Mouse (Mus musculus) intestine, embryonic 16.5 days (tissue): ENCODE measurements around the gene E2f1. TPM values are rescaled to one million over a fixed set of nuclear protein-coding genes. Genes with fewer than 3 reads are reported as not detected.
A peak's percentile ranks its signal among the peaks of the same experiment; 100 is the strongest.

Experiments
- ATAC-seq: fragments of 200-750 bp; cut with Nextera tagmentation; 2 replicates; pipeline ENCODE4 v1.8.0; 2017; ENCODE audit warnings: moderate TSS enrichment, moderate library complexity
- H3K27ac ChIP-seq: fragments of 300-500 bp; sonication (generic); 2 replicates; pipeline ENCODE4 v1.5.1; 2014; ENCODE audit warnings: mild to moderate bottlenecking, low read length
- H3K27me3 ChIP-seq: fragments of 300-500 bp; sonication (generic); replicated peaks from 2 replicates; pipeline ENCODE4 v1.6.1; 2014; ENCODE audit warnings: low read length, control low read depth, mixed read lengths; ENCODE audit not compliant: control insufficient read depth, insufficient read depth
- H3K36me3 ChIP-seq: fragments of 300-500 bp; sonication (generic); 2 replicates; pipeline ENCODE4 v1.6.1; 2014; ENCODE audit warnings: low read length, control low read depth; ENCODE audit not compliant: control insufficient read depth, insufficient read depth
- H3K4me1 ChIP-seq: fragments of 300-500 bp; sonication (generic); 2 replicates; pipeline ENCODE4 v1.6.1; 2014; ENCODE audit warnings: low read length, control low read depth, mixed read lengths; ENCODE audit not compliant: control insufficient read depth, insufficient read depth
- H3K4me2 ChIP-seq: fragments of 300-500 bp; sonication (generic); 2 replicates; pipeline ENCODE4 v1.6.1; 2014; ENCODE audit warnings: low read depth, low read length, control low read depth
- H3K4me3 ChIP-seq: fragments of 300-500 bp; sonication (generic); 2 replicates; pipeline ENCODE4 v1.5.1; 2014; ENCODE audit warnings: mild to moderate bottlenecking, low read length
- H3K9ac ChIP-seq: fragments of 300-500 bp; sonication (generic); 2 replicates; pipeline ENCODE4 v1.6.1; 2014; ENCODE audit warnings: low read depth, low read length
- H3K9me3 ChIP-seq: fragments of 300-500 bp; sonication (generic); 2 replicates; pipeline ENCODE4 v1.6.1; 2016; ENCODE audit warnings: low read length, control low read depth; ENCODE audit not compliant: control insufficient read depth
- WGBS: fragments of 180-500 bp; shearing (Covaris S2); extraction: QIAGEN DNeasy Blood & Tissue Kit; methylation state at CpG from one replicate; pipeline ENCODE4 v1.1.7; 2014; 5-methylcytosine and 5-hydroxymethylcytosine counted together
- polyA plus RNA-seq: library from polyadenylated mRNA; unstranded; fragments of >200 nt; fragmentation: Nextera tagmentation; extraction: Ambion mirVana; gene quantifications from 2 replicates; pipeline ENCODE4 v1.2.1, GENCODE M21; 2015

E2f1 gene
- polyA plus RNA-seq, 1 experiment from 2014 or later: 5.8 TPM

- H3K4me1 ChIP-seq: peaks cover 29% of the 10 kb centered on the region
- no peaks in the 10 kb centered on the region for H3K36me3 ChIP-seq
- no peak for ATAC-seq
- no peaks in the 10 kb centered on the region for H3K9me3 ChIP-seq
- peak overlapping the region; percentile 19; the same call in 1 of the 2 replicates for H3K27ac ChIP-seq
- no peak overlapping the region for H3K4me2 ChIP-seq
- whole genome bisulfite sequencing: 80% methylated on average over 4 of the region's 4 CpGs
- H3K4me3 ChIP-seq: no peak overlapping the region
- H3K9ac ChIP-seq: no peak overlapping the region
- H3K27me3 ChIP-seq: no peaks in the 10 kb centered on the region
These were observed 1.6 kb upstream of the E2f1 start for GRCm38 (mm10) chr2:154571266-154571665.

- H3K27me3 ChIP-seq: no peaks in the 10 kb centered on the region
- no peaks in the 10 kb centered on the region for H3K36me3 ChIP-seq
- H3K9me3 ChIP-seq: no peaks in the 10 kb centered on the region
- ATAC-seq: no peak
- peak overlapping the region; percentile 64 for H3K27ac ChIP-seq
- H3K4me2 ChIP-seq: peak overlapping the region; percentile 75; the same call in 1 of the 2 replicates
- no peak overlapping the region for H3K9ac ChIP-seq
- H3K4me1 ChIP-seq: peaks cover 29% of the 10 kb centered on the region
- 57% methylated on average over 4 of the region's 4 CpGs for WGBS
- peak overlapping the region; percentile 77; the same call in 1 of the 2 replicates for H3K4me3 ChIP-seq
These were observed 974 bp upstream of the E2f1 start for GRCm38 (mm10) chr2:154570666-154571065.

- ATAC-seq: peak; percentile 86
- H3K4me3 ChIP-seq: peak overlapping the region; percentile 77
- peak overlapping the region; percentile 76 for H3K9ac ChIP-seq
- H3K27ac ChIP-seq: peak overlapping the region; percentile 76
- no peaks in the 10 kb centered on the region for H3K36me3 ChIP-seq
- under 1% methylated on average over 69 of the region's 70 CpGs for WGBS
- H3K4me2 ChIP-seq: peak overlapping the region; percentile 72
- no peaks in the 10 kb centered on the region for H3K27me3 ChIP-seq
- H3K9me3 ChIP-seq: no peaks in the 10 kb centered on the region
- H3K4me1 ChIP-seq: peaks cover 31% of the 10 kb centered on the region
These were observed 482 bp downstream of the E2f1 start for GRCm38 (mm10) chr2:154569071-154569748.

GRCm38 (mm10) chr2:154568329-154569070, 1.2 kb downstream of the E2f1 start:
- peak; percentile 36 for ATAC-seq
- Histone ChIP-seq H3K27me3 (no peaks in the 10 kb centered on the region), H3K4me3 (peak overlapping the region; percentile 77), H3K9ac (peak overlapping the region; percentile 76), H3K4me2 (peak overlapping the region; percentile 72), H3K4me1 (peaks cover 31% of the 10 kb centered on the region), H3K9me3 (no peaks in the 10 kb centered on the region), H3K36me3 (0 out of 2 replicates have a peak, but pooled peaks cover 2% of the 10 kb centered on the region), H3K27ac (peak overlapping the region; percentile 76)
- WGBS: 18% methylated on average over 10 of the region's 10 CpGs

GRCm38 (mm10) chr2:154567766-154568165, 1.9 kb downstream of the E2f1 start:
- Histone ChIP-seq H3K27me3 (no peaks in the 10 kb centered on the region), H3K4me3 (peak overlapping the region; percentile 77), H3K27ac (peak overlapping the region; percentile 76), H3K9me3 (no peaks in the 10 kb centered on the region), H3K4me1 (peaks cover 31% of the 10 kb centered on the region), H3K9ac (peak overlapping the region; percentile 41; the same call in 1 of the 2 replicates), H3K36me3 (0 out of 2 replicates have a peak, but pooled peaks cover 2% of the 10 kb centered on the region), H3K4me2 (peak overlapping the region; percentile 72)
- WGBS: 64% methylated on average over 2 of the region's 2 CpGs
- ATAC-seq: no peak

GRCm38 (mm10) chr2:154566641-154567040, 3.1 kb downstream of the E2f1 start:
- H3K27ac ChIP-seq: no peak overlapping the region
- peaks cover 29% of the 10 kb centered on the region for H3K4me1 ChIP-seq
- 0 out of 2 replicates have a peak overlapping the region, but pooled peaks have one; percentile 44 for H3K9ac ChIP-seq
- ATAC-seq: no peak
- no peak overlapping the region for H3K4me3 ChIP-seq
- no peaks in the 10 kb centered on the region for H3K27me3 ChIP-seq
- 39% methylated on average over 8 of the region's 8 CpGs for WGBS
- H3K4me2 ChIP-seq: no peak overlapping the region
- no peaks in the 10 kb centered on the region for H3K9me3 ChIP-seq
- H3K36me3 ChIP-seq: peaks cover 4% of the 10 kb centered on the region; the same call in 1 of the 2 replicates

GRCm38 (mm10) chr2:154565562-154565961, 4.1 kb downstream of the E2f1 start:
- no peak overlapping the region for H3K9ac ChIP-seq
- H3K36me3 ChIP-seq: peaks cover 4% of the 10 kb centered on the region; the same call in 1 of the 2 replicates
- H3K4me3 ChIP-seq: no peak overlapping the region
- WGBS: 71% methylated on average over 3 of the region's 3 CpGs
- no peak overlapping the region for H3K4me2 ChIP-seq
- H3K27me3 ChIP-seq: no peaks in the 10 kb centered on the region
- no peaks in the 10 kb centered on the region for H3K9me3 ChIP-seq
- H3K27ac ChIP-seq: no peak overlapping the region
- H3K4me1 ChIP-seq: peaks cover 23% of the 10 kb centered on the region
- no peak for ATAC-seq

GRCm38 (mm10) chr2:154563612-154564170, 6.0 kb downstream of the E2f1 start:
- Histone ChIP-seq H3K9me3 (no peaks in the 10 kb centered on the region), H3K4me1 (peaks cover 19% of the 10 kb centered on the region), H3K27me3 (no peaks in the 10 kb centered on the region), H3K4me2 (no peak overlapping the region), H3K9ac (no peak overlapping the region), H3K36me3 (peaks cover 4% of the 10 kb centered on the region; the same call in 1 of the 2 replicates), H3K4me3 (no peak overlapping the region), H3K27ac (no peak overlapping the region)
- WGBS: 88% methylated on average over 22 of the region's 22 CpGs
- ATAC-seq: no peak
